Comparison of ENCODE assay signal across 23 mouse cellular contexts in genomic region chr1:39831594-39832039, GRCm38 (mm10). TPM values are rescaled to one million over a fixed set of nuclear protein-coding genes. Genes with fewer than 3 reads are reported as not detected.
"Had no signal": no experiment of that assay in that cellular context is flagged by ENCODE, and none has a peak within 500 bp of the region (broad histone marks: within the 10 kb centered on the region; RNA-seq: fewer than 3 reads in every experiment).

No protein-coding gene starts in this region.

- H3K36me3 ChIP-seq: lung, embryonic 15.5 days; neural tube, embryonic 13.5 days; neural tube, embryonic 15.5 days; stomach, embryonic 15.5 days had no signal

- H3K27me3 ChIP-seq: lung, embryonic 15.5 days; neural tube, embryonic 13.5 days; neural tube, embryonic 15.5 days; stomach, embryonic 15.5 days had no signal

- DNase-seq: liver, postnatal 0 days; lung, adult 2 months; lung, postnatal 14 days; lung, postnatal 36 days; midbrain, embryonic 14.5 days; right cerebral cortex, postnatal 14 days; thymus, adult 2 months; thymus, postnatal 25 days; thymus, postnatal 4 days had no signal

- ATAC-seq: liver, postnatal 0 days; lung, postnatal 0 days; midbrain, embryonic 16.5 days had no signal

- H3K9ac ChIP-seq: liver, postnatal 0 days; lung, embryonic 15.5 days; neural tube, embryonic 13.5 days; neural tube, embryonic 15.5 days; stomach, embryonic 15.5 days had no signal

- H3K4me3 ChIP-seq: lung, embryonic 15.5 days; megakaryocyte, embryonic 14.5 days; myocyte; neural tube, embryonic 13.5 days; neural tube, embryonic 15.5 days; stomach, embryonic 15.5 days had no signal

- H3K4me1 ChIP-seq: lung, embryonic 15.5 days; megakaryocyte, embryonic 14.5 days; neural tube, embryonic 13.5 days; neural tube, embryonic 15.5 days; stomach, embryonic 15.5 days had no signal

- H3K9me3 ChIP-seq: lung, embryonic 15.5 days; megakaryocyte, embryonic 14.5 days; neural tube, embryonic 13.5 days; neural tube, embryonic 15.5 days; stomach, embryonic 15.5 days had no signal

- H3K4me2 ChIP-seq: lung, embryonic 15.5 days; midbrain, embryonic 11.5 days; neural tube, embryonic 13.5 days; neural tube, embryonic 15.5 days; stomach, embryonic 15.5 days had no signal

- H3K27ac ChIP-seq: lung, embryonic 15.5 days; macrophage; neural tube, embryonic 13.5 days; neural tube, embryonic 15.5 days; stomach, embryonic 15.5 days; stomach, postnatal 0 days had no signal

RNA-seq across cellular contexts. Expression of gene Gm3646, which starts 26.5 kb away (rescaled TPM):
- polyA plus RNA-seq: liver, postnatal 0 days; lung, adult 2 months; lung, embryonic 15.5 days; lung, postnatal 0 days; macrophage; midbrain, embryonic 11.5 days; midbrain, embryonic 14.5 days; midbrain, embryonic 16.5 days; neural tube, embryonic 11.5 days; neural tube, embryonic 13.5 days; neural tube, embryonic 15.5 days; spleen, adult 2 months; testis, adult 2 months; thymus, adult 2 months had no signal
